Mouse (Mus musculus): Measurements from ENCODE around the gene Cfl1. TPM values are rescaled to one million over a fixed set of nuclear protein-coding genes. Genes with fewer than 3 reads are reported as not detected.

The Cfl1 gene
- polyA plus RNA-seq, 1 experiment from 2014 or later: 3,114 TPM

DNA sequence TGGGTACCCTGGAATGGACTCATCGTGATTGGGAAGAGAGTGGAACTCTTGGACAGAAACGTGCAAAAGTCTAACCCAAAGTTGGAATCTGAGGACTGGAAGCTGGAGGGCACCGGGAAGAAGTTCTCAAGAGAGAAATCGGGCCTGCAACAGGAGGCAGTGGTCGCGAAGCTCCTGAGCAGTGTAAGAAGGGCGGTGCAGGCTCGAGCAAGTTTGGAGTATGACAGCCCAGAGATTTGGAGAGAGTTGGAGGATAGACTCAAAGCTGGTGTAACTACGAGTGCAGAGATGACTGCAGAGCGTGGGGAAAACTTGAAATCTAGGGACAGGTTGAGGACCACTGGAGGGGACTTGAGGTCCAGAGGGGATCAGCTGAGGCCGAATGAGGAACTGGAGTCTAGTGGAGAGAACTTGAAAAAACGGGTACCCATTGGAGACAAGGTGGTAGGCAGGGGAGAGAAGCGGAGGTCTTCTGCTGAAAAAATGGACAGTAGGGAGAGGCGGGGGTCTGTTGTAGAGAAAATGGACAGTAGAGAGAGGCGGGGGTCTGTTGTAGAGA, 20.9 kb downstream of the Cfl1 start:
- H3K27ac ChIP-seq (ENCODE audit: low read depth, low read length): no peak overlapping the region
- no peaks in the 10 kb centered on the region for H3K36me3 ChIP-seq (ENCODE audit: control insufficient read depth, insufficient read depth, low read length)
- peak overlapping the region; percentile 60 for H3K9ac ChIP-seq (ENCODE audit: low read depth, low read length)
- H3K4me3 ChIP-seq (ENCODE audit: low read length): peak overlapping the region; percentile 48
- ATAC-seq (ENCODE audit: low FRiP score, low TSS enrichment): no peak
- peaks cover 6% of the 10 kb centered on the region; the same call in 1 of the 2 replicates for H3K4me1 ChIP-seq (ENCODE audit: control insufficient read depth, insufficient read depth, low read length)
- 49% methylated on average over 15 of the region's 15 CpGs for WGBS
- H3K27me3 ChIP-seq (ENCODE audit: control insufficient read depth, insufficient read depth, low read length): no peaks in the 10 kb centered on the region
- peaks cover 9% of the 10 kb centered on the region; the same call in 1 of the 2 replicates for H3K9me3 ChIP-seq (ENCODE audit: control insufficient read depth, low read length)
- H3K4me2 ChIP-seq (replicated peaks; ENCODE audit: low read depth, low read length): peak overlapping the region; percentile 82

DNA sequence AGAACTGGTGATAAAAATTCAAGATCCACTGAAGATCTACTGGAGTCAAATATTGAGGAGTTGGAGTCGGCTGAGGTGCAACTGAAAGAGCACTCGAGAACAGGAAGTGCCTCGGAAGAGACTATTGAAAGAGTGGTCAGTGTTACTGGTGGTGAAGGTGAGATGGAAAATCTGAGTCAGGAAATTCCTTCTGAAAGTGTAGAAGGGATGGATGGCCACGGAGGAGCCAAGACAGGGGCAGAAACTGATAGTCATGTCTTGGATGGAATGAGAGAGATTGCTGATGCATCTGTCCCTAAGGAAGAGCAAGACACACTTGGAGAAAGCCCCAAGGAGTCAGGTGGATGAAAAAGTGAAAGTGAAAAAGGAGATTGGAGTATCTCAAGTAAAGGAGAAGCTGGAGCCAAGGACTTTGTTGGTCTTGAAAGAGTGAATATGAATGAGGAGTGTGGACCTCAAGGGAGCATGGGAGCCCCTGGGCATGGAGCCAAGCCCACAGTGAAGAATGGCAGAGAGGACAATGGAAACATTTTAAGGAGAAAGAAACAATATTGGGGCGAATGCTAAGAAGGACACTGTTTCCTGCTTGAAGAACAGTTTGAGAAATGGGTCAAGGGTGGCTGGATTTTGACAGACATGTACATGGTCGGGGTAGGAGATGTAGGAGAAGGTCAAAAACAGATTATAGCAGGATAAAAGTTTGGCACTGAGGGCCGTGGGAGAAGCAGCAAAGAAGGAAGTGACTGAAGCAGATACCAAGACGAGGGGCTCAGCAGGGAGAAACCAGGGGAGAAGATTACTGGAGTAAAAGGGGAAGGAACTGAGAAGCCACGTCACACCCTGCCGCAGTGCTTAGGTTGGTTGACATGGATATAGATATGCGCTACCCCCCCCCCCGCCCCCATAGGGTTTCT, 22.1 kb downstream of the Cfl1 start:
- Histone ChIP-seq H3K36me3 (ENCODE audit: control insufficient read depth, insufficient read depth, low read length) (no peaks in the 10 kb centered on the region), H3K27ac (ENCODE audit: low read depth, low read length) (no peak overlapping the region), H3K9me3 (ENCODE audit: control insufficient read depth, low read length) (peaks cover 9% of the 10 kb centered on the region; the same call in 1 of the 2 replicates), H3K9ac (ENCODE audit: low read depth, low read length) (no peak overlapping the region), H3K4me3 (ENCODE audit: low read length) (no peak overlapping the region), H3K27me3 (ENCODE audit: control insufficient read depth, insufficient read depth, low read length) (no peaks in the 10 kb centered on the region), H3K4me2 (replicated peaks; ENCODE audit: low read depth, low read length) (no peak overlapping the region), H3K4me1 (ENCODE audit: control insufficient read depth, insufficient read depth, low read length) (peaks cover 6% of the 10 kb centered on the region; the same call in 1 of the 2 replicates)
- 78% methylated on average over 12 of the region's 12 CpGs for WGBS
- ATAC-seq (ENCODE audit: low FRiP score, low TSS enrichment): no peak

DNA sequence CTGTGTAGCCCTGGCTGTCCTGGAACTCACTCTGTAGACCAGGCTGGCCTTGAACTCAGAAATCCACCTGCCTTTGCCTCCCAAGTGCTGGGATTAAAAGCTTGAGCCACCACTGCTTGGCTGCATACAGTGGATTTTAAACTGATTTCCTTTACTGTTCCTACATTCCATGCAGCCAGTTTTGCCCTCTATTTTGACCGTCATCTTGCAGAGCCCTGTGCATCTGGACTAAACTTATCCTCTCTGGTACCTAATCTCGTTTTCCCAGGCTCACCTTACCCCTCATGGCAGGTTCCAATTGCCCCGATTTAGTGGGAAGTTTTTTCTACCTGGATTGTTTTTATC, 22.7 kb downstream of the Cfl1 start:
- H3K27ac ChIP-seq (ENCODE audit: low read depth, low read length): no peak overlapping the region
- peaks cover 8% of the 10 kb centered on the region; the same call in 1 of the 2 replicates for H3K9me3 ChIP-seq (ENCODE audit: control insufficient read depth, low read length)
- no peaks in the 10 kb centered on the region for H3K27me3 ChIP-seq (ENCODE audit: control insufficient read depth, insufficient read depth, low read length)
- no peak overlapping the region for H3K4me2 ChIP-seq (replicated peaks; ENCODE audit: low read depth, low read length)
- no peaks in the 10 kb centered on the region for H3K36me3 ChIP-seq (ENCODE audit: control insufficient read depth, insufficient read depth, low read length)
- H3K4me3 ChIP-seq (ENCODE audit: low read length): no peak overlapping the region
- ATAC-seq (ENCODE audit: low FRiP score, low TSS enrichment): no peak
- WGBS: 81% methylated on average over 3 of the region's 3 CpGs
- H3K4me1 ChIP-seq (ENCODE audit: control insufficient read depth, insufficient read depth, low read length): peaks cover 6% of the 10 kb centered on the region; the same call in 1 of the 2 replicates
- no peak overlapping the region for H3K9ac ChIP-seq (ENCODE audit: low read depth, low read length)

DNA sequence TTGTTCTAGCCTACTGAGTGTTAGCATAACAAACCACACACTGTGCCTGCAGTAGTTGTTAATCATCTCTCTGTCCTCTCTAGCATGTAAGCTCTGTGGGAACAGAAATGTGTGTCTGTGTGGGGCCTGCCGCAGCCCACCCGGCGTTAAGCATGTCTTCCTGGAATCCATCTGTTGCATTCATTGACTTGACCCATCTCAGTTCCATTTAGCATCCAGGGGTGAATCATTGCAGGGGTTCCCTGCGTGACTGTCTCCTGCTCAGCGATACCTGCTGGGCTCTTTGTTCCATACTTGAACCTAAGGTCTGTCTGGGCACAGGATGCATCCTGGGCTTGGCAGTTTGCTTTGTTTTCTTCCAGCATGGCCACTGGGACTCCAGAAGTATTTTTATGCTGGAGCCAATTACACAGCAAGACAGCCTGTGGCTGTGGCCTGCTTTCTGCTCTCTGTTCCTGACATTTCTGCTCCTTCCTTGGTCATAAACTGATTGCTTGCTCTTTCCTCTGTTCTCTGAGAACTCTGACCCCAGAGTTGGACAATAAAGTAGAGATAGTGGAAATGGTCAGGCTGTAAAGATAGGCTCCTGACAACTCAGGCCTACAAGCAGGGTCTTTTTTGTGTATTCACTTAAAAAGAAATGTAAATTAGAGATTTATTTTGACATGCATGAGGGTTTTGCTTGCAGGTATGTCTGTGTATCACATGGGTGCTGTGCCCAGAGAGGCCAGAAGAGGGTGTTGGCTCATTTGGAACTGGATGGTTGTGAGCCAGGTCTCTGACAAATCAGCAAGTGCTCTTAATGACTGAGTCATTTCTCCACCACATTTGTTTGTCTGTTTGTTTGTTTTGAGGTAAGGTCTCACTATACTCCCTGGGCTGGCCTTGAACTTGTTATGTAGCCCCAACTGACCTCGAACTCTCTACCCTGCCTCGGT, 25.9 kb downstream of the Cfl1 start:
- 85% methylated on average over 7 of the region's 7 CpGs for WGBS
- no peaks in the 10 kb centered on the region for H3K27me3 ChIP-seq (ENCODE audit: control insufficient read depth, insufficient read depth, low read length)

DNA sequence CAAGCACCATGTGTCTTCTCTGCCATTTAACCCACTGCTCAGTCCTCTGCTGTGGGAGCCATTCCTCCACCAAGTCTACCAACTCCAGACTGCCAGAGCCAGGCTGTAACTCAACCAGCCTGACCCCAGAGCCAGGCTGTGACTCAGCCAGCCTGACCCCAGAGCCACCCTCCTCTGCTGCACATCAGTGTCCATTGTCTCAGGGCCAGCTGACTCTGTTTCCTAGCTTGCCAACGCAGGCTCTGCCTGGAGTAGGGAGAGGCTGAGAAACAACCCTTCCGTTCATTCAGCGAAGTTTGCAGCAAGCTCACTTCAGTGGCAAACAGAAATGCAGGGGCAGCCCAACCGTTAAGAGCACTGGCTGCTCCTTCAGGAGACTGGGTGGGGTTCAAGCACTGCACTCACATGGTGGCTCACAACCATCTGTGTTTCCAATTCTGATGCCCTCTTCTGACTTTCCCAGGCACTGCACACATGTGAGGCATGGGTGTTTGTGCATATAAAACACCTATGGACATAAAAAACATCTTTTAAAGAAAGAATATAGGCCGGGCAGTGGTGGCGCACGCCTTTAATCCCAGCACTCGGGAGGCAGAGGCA, 26.8 kb downstream of the Cfl1 start:
- no peaks in the 10 kb centered on the region for H3K27me3 ChIP-seq (ENCODE audit: control insufficient read depth, insufficient read depth, low read length)
- ATAC-seq (ENCODE audit: low FRiP score, low TSS enrichment): no peak
- no peaks in the 10 kb centered on the region for H3K9me3 ChIP-seq (ENCODE audit: control insufficient read depth, low read length)
- H3K36me3 ChIP-seq (ENCODE audit: control insufficient read depth, insufficient read depth, low read length): no peaks in the 10 kb centered on the region
- H3K4me1 ChIP-seq (ENCODE audit: control insufficient read depth, insufficient read depth, low read length): no peaks in the 10 kb centered on the region
- no peak overlapping the region for H3K4me3 ChIP-seq (ENCODE audit: low read length)
- no peak overlapping the region for H3K27ac ChIP-seq (ENCODE audit: low read depth, low read length)
- H3K4me2 ChIP-seq (replicated peaks; ENCODE audit: low read depth, low read length): no peak overlapping the region
- WGBS: 79% methylated on average over 8 of the region's 8 CpGs
- no peak overlapping the region for H3K9ac ChIP-seq (ENCODE audit: low read depth, low read length)

More for the DNA sequence above, 25.9 kb downstream of the Cfl1 start:
- H3K4me3 ChIP-seq (ENCODE audit: low read length): no peak overlapping the region
- no peaks in the 10 kb centered on the region for H3K9me3 ChIP-seq (ENCODE audit: control insufficient read depth, low read length)
- H3K9ac ChIP-seq (ENCODE audit: low read depth, low read length): no peak overlapping the region
- no peak overlapping the region for H3K4me2 ChIP-seq (replicated peaks; ENCODE audit: low read depth, low read length)
- H3K4me1 ChIP-seq (ENCODE audit: control insufficient read depth, insufficient read depth, low read length): peaks cover 3% of the 10 kb centered on the region; the same call in 1 of the 2 replicates
- H3K27ac ChIP-seq (ENCODE audit: low read depth, low read length): no peak overlapping the region
- ATAC-seq (ENCODE audit: low FRiP score, low TSS enrichment): no peak
- no peaks in the 10 kb centered on the region for H3K36me3 ChIP-seq (ENCODE audit: control insufficient read depth, insufficient read depth, low read length)

DNA sequence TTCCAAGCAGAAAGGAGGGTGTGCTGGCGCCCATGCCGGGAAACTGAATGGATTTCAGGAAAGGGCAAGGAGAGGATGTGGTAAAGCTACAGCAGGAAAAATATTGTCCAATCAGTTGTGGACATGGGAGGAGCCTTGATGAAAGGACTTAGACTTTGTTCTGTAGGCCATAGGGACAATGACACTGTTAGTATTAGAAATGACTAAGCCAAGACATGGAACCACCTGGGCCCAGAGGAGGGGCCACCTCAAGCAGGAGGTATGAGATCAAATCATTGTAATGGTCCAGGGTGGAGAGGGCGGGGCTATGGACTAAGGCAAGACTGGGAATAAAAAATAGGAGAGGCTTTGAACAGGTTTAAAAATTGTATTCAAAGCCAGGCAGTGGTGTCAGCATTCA, 28.5 kb downstream of the Cfl1 start:
- no peak for ATAC-seq (ENCODE audit: low FRiP score, low TSS enrichment)
- Histone ChIP-seq H3K9ac (ENCODE audit: low read depth, low read length) (no peak overlapping the region), H3K4me3 (ENCODE audit: low read length) (no peak overlapping the region), H3K9me3 (ENCODE audit: control insufficient read depth, low read length) (no peaks in the 10 kb centered on the region), H3K4me2 (replicated peaks; ENCODE audit: low read depth, low read length) (no peak overlapping the region), H3K27me3 (ENCODE audit: control insufficient read depth, insufficient read depth, low read length) (no peaks in the 10 kb centered on the region), H3K27ac (ENCODE audit: low read depth, low read length) (no peak overlapping the region), H3K4me1 (ENCODE audit: control insufficient read depth, insufficient read depth, low read length) (no peaks in the 10 kb centered on the region), H3K36me3 (ENCODE audit: control insufficient read depth, insufficient read depth, low read length) (no peaks in the 10 kb centered on the region)
- WGBS: 88% methylated on average over 3 of the region's 3 CpGs

DNA sequence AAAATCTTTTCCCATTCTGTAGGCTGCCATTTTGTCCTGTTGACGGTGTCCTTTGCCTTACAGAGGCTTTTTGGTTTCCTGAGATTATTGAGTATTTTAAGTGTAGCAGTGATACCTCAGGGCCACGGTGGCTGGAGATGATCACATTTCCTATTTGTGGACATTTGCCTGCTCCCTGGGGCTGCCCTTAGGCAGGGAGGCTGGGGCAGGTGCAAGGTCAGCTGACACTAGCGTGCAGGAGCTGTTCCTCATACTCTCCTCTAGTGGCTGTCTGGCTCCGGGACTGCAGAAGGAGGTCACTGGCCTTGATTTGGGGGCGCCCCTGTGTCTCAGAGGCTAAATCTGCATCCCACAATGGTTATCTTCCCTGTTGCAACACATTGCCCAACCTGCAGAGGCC, 34.9 kb downstream of the Cfl1 start:
- Histone ChIP-seq H3K36me3 (ENCODE audit: control insufficient read depth, insufficient read depth, low read length) (no peaks in the 10 kb centered on the region), H3K9me3 (ENCODE audit: control insufficient read depth, low read length) (no peaks in the 10 kb centered on the region), H3K4me2 (replicated peaks; ENCODE audit: low read depth, low read length) (no peak overlapping the region), H3K27me3 (ENCODE audit: control insufficient read depth, insufficient read depth, low read length) (no peaks in the 10 kb centered on the region), H3K4me1 (ENCODE audit: control insufficient read depth, insufficient read depth, low read length) (0 out of 2 replicates have a peak, but pooled peaks cover 3% of the 10 kb centered on the region), H3K4me3 (ENCODE audit: low read length) (no peak overlapping the region), H3K9ac (ENCODE audit: low read depth, low read length) (no peak overlapping the region), H3K27ac (ENCODE audit: low read depth, low read length) (no peak overlapping the region)
- no peak for ATAC-seq (ENCODE audit: low FRiP score, low TSS enrichment)
- WGBS: 67% methylated on average over 5 of the region's 5 CpGs

DNA sequence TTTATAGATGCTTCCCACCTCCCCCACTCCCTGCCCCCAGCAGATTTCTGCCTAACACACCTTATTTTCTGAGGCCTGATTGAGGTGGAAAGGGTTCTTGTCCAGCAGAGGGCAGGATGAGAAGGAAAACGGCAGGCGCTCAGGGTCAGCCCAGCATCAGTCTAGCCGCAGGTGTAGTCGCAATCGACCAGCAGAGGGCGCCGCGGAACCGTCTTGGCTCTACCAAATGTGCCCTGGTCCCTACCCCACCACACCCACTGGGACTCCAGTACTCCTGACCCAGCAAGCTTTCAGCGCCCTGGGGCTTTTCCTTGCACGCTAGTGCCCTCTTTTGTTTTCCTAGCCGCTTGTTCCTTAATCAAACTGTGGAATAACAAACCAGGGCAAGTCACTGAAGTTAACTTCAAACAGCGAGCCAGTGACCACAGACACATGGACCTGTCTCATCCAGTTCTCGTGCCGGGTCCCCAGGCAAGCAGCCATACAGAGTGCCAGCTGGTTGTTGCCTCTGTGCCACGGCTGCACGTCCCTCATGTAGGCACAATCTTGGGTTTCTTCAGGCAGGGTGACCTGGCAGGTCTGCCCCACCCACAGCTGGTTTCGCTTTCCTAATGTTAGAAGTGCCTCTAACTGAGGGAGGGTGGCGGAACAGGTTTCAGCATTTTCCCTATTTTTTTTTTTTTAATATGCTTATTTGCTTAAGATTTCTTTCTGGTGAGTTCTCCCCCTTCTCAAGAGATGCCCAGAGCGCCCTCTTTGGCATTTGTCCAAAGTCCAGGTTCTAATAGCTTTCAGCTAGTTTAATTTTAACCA, 39.3 kb downstream of the Cfl1 start:
- WGBS: 13% methylated on average over 20 of the region's 20 CpGs
- peak overlapping the region; percentile 12; the same call in 1 of the 2 replicates for H3K4me3 ChIP-seq (ENCODE audit: low read length)
- peak overlapping the region; percentile 84 for H3K27ac ChIP-seq (ENCODE audit: low read depth, low read length)
- no peak overlapping the region for H3K9ac ChIP-seq (ENCODE audit: low read depth, low read length)
- H3K4me1 ChIP-seq (ENCODE audit: control insufficient read depth, insufficient read depth, low read length): 0 out of 2 replicates have a peak, but pooled peaks cover 3% of the 10 kb centered on the region
- no peaks in the 10 kb centered on the region for H3K36me3 ChIP-seq (ENCODE audit: control insufficient read depth, insufficient read depth, low read length)
- peak overlapping the region; percentile 42 for H3K4me2 ChIP-seq (replicated peaks; ENCODE audit: low read depth, low read length)
- no peaks in the 10 kb centered on the region for H3K27me3 ChIP-seq (ENCODE audit: control insufficient read depth, insufficient read depth, low read length)
- H3K9me3 ChIP-seq (ENCODE audit: control insufficient read depth, low read length): no peaks in the 10 kb centered on the region
- ATAC-seq (ENCODE audit: low FRiP score, low TSS enrichment): peak; percentile 97
